Mouse (Mus musculus) hindbrain, embryonic 14.5 days (tissue): ENCODE measurements around the gene Wdr17. TPM values are rescaled to one million over a fixed set of nuclear protein-coding genes. Genes with fewer than 3 reads are reported as not detected.

Source experiments
- ATAC-seq: fragments of 200-750 bp; cut with Nextera tagmentation; 2 replicates; pipeline ENCODE4 v1.8.0; 2017; ENCODE audit warnings: moderate number of reproducible peaks, mild to moderate bottlenecking, moderate TSS enrichment, moderate library complexity; ENCODE audit not compliant: low FRiP score
- DNase-seq: peaks from one replicate; pipeline ENCODE4 v3.0.0-alpha.2; 2015; ENCODE audit warnings: low spot score
- H3K27ac ChIP-seq: fragments of 300-500 bp; sonication (generic); 2 replicates; pipeline ENCODE4 v1.5.1; 2014; ENCODE audit warnings: mild to moderate bottlenecking, moderate library complexity
- H3K27me3 ChIP-seq: fragments of 300-500 bp; sonication (generic); 2 replicates; pipeline ENCODE4 v1.6.1; 2014; ENCODE audit warnings: mild to moderate bottlenecking, low read length, mixed read lengths; ENCODE audit not compliant: control insufficient read depth, insufficient read depth
- H3K36me3 ChIP-seq: fragments of 300-500 bp; sonication (generic); replicated peaks from 2 replicates; pipeline ENCODE4 v1.6.1; 2014; ENCODE audit not compliant: control insufficient read depth, insufficient read depth
- H3K4me1 ChIP-seq: fragments of 300-500 bp; sonication (generic); replicated peaks from 2 replicates; pipeline ENCODE4 v1.6.1; 2014; ENCODE audit warnings: antibody characterized with exemption, low read length, mixed read lengths; ENCODE audit not compliant: control insufficient read depth, insufficient read depth
- H3K4me2 ChIP-seq: fragments of 300-500 bp; sonication (generic); replicated peaks from 2 replicates; pipeline ENCODE4 v1.6.1; 2014; ENCODE audit warnings: mild to moderate bottlenecking, moderate library complexity
- H3K4me3 ChIP-seq: fragments of 300-500 bp; sonication (generic); replicated peaks from 2 replicates; pipeline ENCODE4 v1.5.1; 2014; ENCODE audit warnings: mild to moderate bottlenecking, low read length
- H3K9ac ChIP-seq: fragments of 300-500 bp; sonication (generic); 2 replicates; pipeline ENCODE4 v1.6.1; 2014
- H3K9me3 ChIP-seq: fragments of 300-500 bp; sonication (generic); 2 replicates; pipeline ENCODE4 v1.6.1; 2016; ENCODE audit warnings: low read length; ENCODE audit not compliant: control insufficient read depth
- WGBS: fragments of 180-500 bp; shearing (Covaris S2); extraction: QIAGEN DNeasy Blood & Tissue Kit; methylation state at CpG from one replicate; pipeline ENCODE4 v1.1.7; 2014; 5-methylcytosine and 5-hydroxymethylcytosine counted together
- polyA plus RNA-seq: library from polyadenylated mRNA; unstranded; fragments of >200 nt; fragmentation: Nextera tagmentation; extraction: Ambion mirVana; gene quantifications from 2 replicates; pipeline ENCODE4 v1.2.1, GENCODE M21; 2014

Wdr17 gene
- polyA plus RNA-seq, 1 experiment from 2014 or later, result 13.4 TPM

- no peak overlapping the region for H3K4me3 ChIP-seq
- no peak overlapping the region for H3K9ac ChIP-seq
- no peaks in the 10 kb centered on the region for H3K36me3 ChIP-seq
- 0 out of 2 replicates have a peak, but pooled peaks cover 5% of the 10 kb centered on the region for H3K9me3 ChIP-seq
- H3K27ac ChIP-seq, result no peak overlapping the region
- no peak overlapping the region for H3K4me2 ChIP-seq
- ATAC-seq (no peak), DNase-seq (no peak)
- WGBS, result 63% methylated on average over 1 of the region's 1 CpGs
- no peaks in the 10 kb centered on the region for H3K4me1 ChIP-seq
- H3K27me3 ChIP-seq, result no peaks in the 10 kb centered on the region
Observed at GRCm38 (mm10) chr8:54582886-54583285, 304.1 kb downstream of the Wdr17 start.

- H3K27me3 ChIP-seq, result no peaks in the 10 kb centered on the region
- no peaks in the 10 kb centered on the region for H3K36me3 ChIP-seq
- H3K9me3 ChIP-seq, result no peaks in the 10 kb centered on the region
- ATAC-seq (no peak), DNase-seq (no peak)
- no peak overlapping the region for H3K27ac ChIP-seq
- no peaks in the 10 kb centered on the region for H3K4me1 ChIP-seq
- no peak overlapping the region for H3K9ac ChIP-seq
- H3K4me3 ChIP-seq, result no peak overlapping the region
- H3K4me2 ChIP-seq, result no peak overlapping the region
- WGBS, result 82% methylated on average over 3 of the region's 3 CpGs
Observed at GRCm38 (mm10) chr8:54581436-54581835, 305.5 kb downstream of the Wdr17 start.

Other genes with a start within 250 kb of the Wdr17 start
- gene Gpm6a, start 67.7 kb upstream of the Wdr17 start, polyA plus RNA-seq, result 552 and 648 TPM in 2 replicates